In the genomic region with DNA sequence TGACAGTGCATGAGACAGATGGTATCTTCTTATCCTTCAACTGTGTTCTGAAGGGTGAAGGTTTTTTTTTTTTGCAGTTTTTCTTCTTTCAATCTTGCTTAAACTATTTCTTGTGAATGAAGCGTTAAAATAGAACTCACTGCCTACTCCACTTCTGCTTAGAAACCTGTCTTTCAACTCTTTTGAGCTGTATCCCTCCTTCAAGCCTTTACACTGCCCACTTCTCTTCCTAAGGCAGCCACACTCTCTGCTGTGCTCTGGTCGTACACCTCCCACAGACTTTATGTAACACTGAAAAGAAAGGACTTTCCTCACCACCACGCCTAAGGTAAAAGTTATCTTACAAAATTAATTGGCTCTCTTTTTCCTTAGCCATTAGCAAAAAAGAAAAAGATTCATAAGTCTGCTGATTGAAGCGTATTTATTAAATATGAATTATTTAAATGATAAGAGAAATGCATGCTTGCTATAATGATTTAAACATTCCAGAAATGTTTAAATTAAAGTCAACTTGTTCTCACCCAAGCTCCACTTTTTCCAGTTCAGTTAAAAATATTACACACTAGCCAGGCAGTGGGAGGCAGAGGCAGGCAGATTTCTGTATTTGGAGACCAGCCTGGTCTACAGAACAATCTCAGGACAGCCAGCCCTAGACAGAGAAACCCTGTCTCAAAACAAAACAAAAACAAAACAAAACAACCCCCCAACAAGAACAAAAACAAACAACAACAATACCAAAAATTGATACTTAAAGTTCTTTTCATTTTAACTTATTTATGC, we compare ENCODE assay signal across 18 mouse cellular contexts.
DNase-seq lines count a peak whose midpoint lies in the region; ATAC-seq lines count a peak whose summit lies in the region.
"Had no signal": no experiment of that assay in that cellular context is flagged by ENCODE, and none has a peak within 500 bp of the region (broad histone marks: within the 10 kb centered on the region; RNA-seq: fewer than 3 reads in every experiment).

No protein-coding gene starts in this region.

- no peaks in the 10 kb centered on the region for H3K9me3 ChIP-seq in forebrain, embryonic 12.5 days
- H3K9me3 ChIP-seq: embryonic facial prominence, embryonic 10.5 days; heart, embryonic 12.5 days; hindbrain, embryonic 10.5 days had no signal

- H3K4me2 ChIP-seq in forebrain, embryonic 12.5 days: no peak overlapping the region
- H3K4me2 ChIP-seq: heart, embryonic 12.5 days; hindbrain, embryonic 14.5 days had no signal

- 82% methylated on average over 4 of the region's 4 CpGs for WGBS in forebrain, embryonic 12.5 days

- H3K9ac ChIP-seq in forebrain, embryonic 12.5 days: no peak overlapping the region
- H3K9ac ChIP-seq: heart, embryonic 12.5 days; hindbrain, embryonic 14.5 days had no signal

- no peaks in the 10 kb centered on the region for H3K36me3 ChIP-seq in forebrain, embryonic 12.5 days (replicated peaks)
- H3K36me3 ChIP-seq: embryonic facial prominence, embryonic 10.5 days; heart, embryonic 12.5 days; hindbrain, embryonic 10.5 days had no signal

- H3K4me3 ChIP-seq in forebrain, embryonic 12.5 days (replicated peaks): no peak overlapping the region
- H3K4me3 ChIP-seq: embryonic facial prominence, embryonic 10.5 days; gastrocnemius, adult 2 months; heart, embryonic 12.5 days; hindbrain, embryonic 10.5 days had no signal

- H3K27ac ChIP-seq in forebrain, embryonic 12.5 days: no peak overlapping the region
- H3K27ac ChIP-seq: embryonic facial prominence, embryonic 10.5 days; gastrocnemius, adult 2 months; hindbrain, embryonic 10.5 days; hindbrain, embryonic 14.5 days had no signal

- intact Hi-C loops in left cerebral cortex, postnatal 4 days (cut with DNase I): no loop called here
- intact Hi-C loops in left cerebral cortex, postnatal 25 days (cut with DNase I): loop anchor here (5.0 kb wide), 1 partner anchor 563 kb away; no protein-coding TSS in a partner anchor

- ATAC-seq in forebrain, embryonic 12.5 days (ENCODE audit: low FRiP score): no peak
- ATAC-seq: forebrain, embryonic 14.5 days had no signal

- H3K4me1 ChIP-seq in forebrain, embryonic 12.5 days: no peaks in the 10 kb centered on the region
- H3K4me1 ChIP-seq: embryonic facial prominence, embryonic 10.5 days; heart, embryonic 12.5 days; hindbrain, embryonic 10.5 days had no signal

- H3K27me3 ChIP-seq in forebrain, embryonic 12.5 days: no peaks in the 10 kb centered on the region
- H3K27me3 ChIP-seq: heart, embryonic 12.5 days had no signal

- peak; percentile 26 for DNase-seq in left cerebral cortex, adult 11 months (ENCODE audit: low spot score)
- DNase-seq in left cerebral cortex, postnatal 4 days: no peak
- DNase-seq in brain, adult 2 months (ENCODE audit: low read depth, low spot score): peak; percentile 88
- DNase-seq in left cerebral cortex, adult 18-20 months (ENCODE audit: low spot score in 2 of 2): peak; percentile 17 to 29
- DNase-seq in left cerebral cortex, postnatal 25 days (ENCODE audit: low spot score in 2 of 2): peak; percentile 12 to 91
- no peak for DNase-seq in thymus, postnatal 4 days
- DNase-seq: adrenal gland, adult 2 months; adrenal gland, postnatal 25 days; cerebellum, adult 2 months; cerebellum, postnatal 10 days; gastrocnemius, adult 2 months; gastrocnemius, postnatal 25 days had no signal

Comparison
In these comparisons a context has a peak if more than half of its experiments do, and no peak if none do; other contexts are left out.
1. DNase-seq: peak in left cerebral cortex, adult 11 months (single experiment), brain, adult 2 months (single experiment), left cerebral cortex, adult 18-20 months (2 of 2) and left cerebral cortex, postnatal 25 days (2 of 2); none in left cerebral cortex, postnatal 4 days (single experiment) and thymus, postnatal 4 days (single experiment).